Mouse (Mus musculus): ENCODE data around the gene Tnip3. TPM values are rescaled to one million over a fixed set of nuclear protein-coding genes. Genes with fewer than 3 reads are reported as not detected.

Tnip3 gene
- polyA plus RNA-seq, 1 experiment: not detected

GRCm38 (mm10) chr6:65661272-65661671, 136.2 kb downstream of the Tnip3 start:
- Histone ChIP-seq H3K4me3 (ENCODE audit: insufficient read depth, low read depth, low read length) (no peak overlapping the region), H3K4me1 (ENCODE audit: control insufficient read depth, insufficient read depth, low read length) (no peaks in the 10 kb centered on the region), H3K27ac (ENCODE audit: insufficient read depth, low read depth, low read length) (no peak overlapping the region)
- 87% methylated on average over 4 of the region's 4 CpGs for WGBS
- no peak for TF ChIP-seq POLR2A (IDR thresholded peaks at IDR 0.05; ENCODE audit: insufficient read depth, low read depth, low read length)
- TF ChIP-seq CTCF (IDR thresholded peaks at IDR 0.05; ENCODE audit: insufficient read depth, low read depth, low read length): no peak

- Histone ChIP-seq H3K4me3 (ENCODE audit: insufficient read depth, low read depth, low read length) (no peak overlapping the region), H3K4me1 (ENCODE audit: control insufficient read depth, insufficient read depth, low read length) (no peaks in the 10 kb centered on the region), H3K27ac (ENCODE audit: insufficient read depth, low read depth, low read length) (no peak overlapping the region)
- TF ChIP-seq CTCF (IDR thresholded peaks at IDR 0.05; ENCODE audit: insufficient read depth, low read depth, low read length) (no peak), POLR2A (IDR thresholded peaks at IDR 0.05; ENCODE audit: insufficient read depth, low read depth, low read length) (no peak)
- 73% methylated on average over 2 of the region's 2 CpGs for WGBS
These were observed 136.9 kb downstream of the Tnip3 start for GRCm38 (mm10) chr6:65662050-65662449.

- no peak for TF ChIP-seq CTCF (IDR thresholded peaks at IDR 0.05; ENCODE audit: insufficient read depth, low read depth, low read length)
- TF ChIP-seq POLR2A (IDR thresholded peaks at IDR 0.05; ENCODE audit: insufficient read depth, low read depth, low read length): no peak
- Histone ChIP-seq H3K4me3 (ENCODE audit: insufficient read depth, low read depth, low read length) (no peak overlapping the region), H3K27ac (ENCODE audit: insufficient read depth, low read depth, low read length) (no peak overlapping the region), H3K4me1 (ENCODE audit: control insufficient read depth, insufficient read depth, low read length) (no peaks in the 10 kb centered on the region)
- 64% methylated on average over 6 of the region's 6 CpGs for WGBS
These were observed 138.9 kb downstream of the Tnip3 start for GRCm38 (mm10) chr6:65663990-65664389.

GRCm38 (mm10) chr6:65666295-65666694, 141.2 kb downstream of the Tnip3 start:
- TF ChIP-seq POLR2A (IDR thresholded peaks at IDR 0.05; ENCODE audit: insufficient read depth, low read depth, low read length) (no peak), CTCF (IDR thresholded peaks at IDR 0.05; ENCODE audit: insufficient read depth, low read depth, low read length) (no peak)
- WGBS: 76% methylated on average over 3 of the region's 3 CpGs
- Histone ChIP-seq H3K4me3 (ENCODE audit: insufficient read depth, low read depth, low read length) (no peak overlapping the region), H3K27ac (ENCODE audit: insufficient read depth, low read depth, low read length) (no peak overlapping the region), H3K4me1 (ENCODE audit: control insufficient read depth, insufficient read depth, low read length) (peaks cover 3% of the 10 kb centered on the region; the same call in 1 of the 2 replicates)

- no peak overlapping the region for H3K27ac ChIP-seq (ENCODE audit: insufficient read depth, low read depth, low read length)
- TF ChIP-seq CTCF (IDR thresholded peaks at IDR 0.05; ENCODE audit: insufficient read depth, low read depth, low read length) (no peak), POLR2A (IDR thresholded peaks at IDR 0.05; ENCODE audit: insufficient read depth, low read depth, low read length) (no peak)
- 74% methylated on average over 2 of the region's 2 CpGs for WGBS
- H3K4me3 ChIP-seq (ENCODE audit: insufficient read depth, low read depth, low read length): no peak overlapping the region
- peaks cover 18% of the 10 kb centered on the region for H3K4me1 ChIP-seq (ENCODE audit: control insufficient read depth, insufficient read depth, low read length)
These were observed 144.9 kb downstream of the Tnip3 start for GRCm38 (mm10) chr6:65669971-65670370.

- no peak overlapping the region for H3K27ac ChIP-seq (ENCODE audit: insufficient read depth, low read depth, low read length)
- peak overlapping the region; percentile 59 for H3K4me3 ChIP-seq (ENCODE audit: insufficient read depth, low read depth, low read length)
- TF ChIP-seq POLR2A (IDR thresholded peaks at IDR 0.05; ENCODE audit: insufficient read depth, low read depth, low read length) (no peak), CTCF (IDR thresholded peaks at IDR 0.05; ENCODE audit: insufficient read depth, low read depth, low read length) (no peak)
These were observed 145.9 kb downstream of the Tnip3 start for GRCm38 (mm10) chr6:65670981-65671411.

GRCm38 (mm10) chr6:65671451-65671850, 146.3 kb downstream of the Tnip3 start, which contains the start of gene Ndnf:
Gene Ndnf (plus strand): TSS chr6:65671590.
- H3K27ac ChIP-seq (ENCODE audit: insufficient read depth, low read depth, low read length): peak within 1 kb of the TSS; percentile 57; the same call in 1 of the 2 replicates
- no peak for TF ChIP-seq CTCF (IDR thresholded peaks at IDR 0.05; ENCODE audit: insufficient read depth, low read depth, low read length)
- under 1% methylated on average over 36 of the region's 45 CpGs for WGBS
- H3K4me3 ChIP-seq (ENCODE audit: insufficient read depth, low read depth, low read length): peak within 1 kb of the TSS; percentile 59
- peaks cover 18% of the 10 kb centered on the region for H3K4me1 ChIP-seq (ENCODE audit: control insufficient read depth, insufficient read depth, low read length)

More at GRCm38 (mm10) chr6:65670981-65671411, 145.9 kb downstream of the Tnip3 start:
- peaks cover 18% of the 10 kb centered on the region for H3K4me1 ChIP-seq (ENCODE audit: control insufficient read depth, insufficient read depth, low read length)
- WGBS: 20% methylated on average over 21 of the region's 21 CpGs

GRCm38 (mm10) chr6:65672131-65673031, 147.3 kb downstream of the Tnip3 start:
- Histone ChIP-seq H3K4me1 (ENCODE audit: control insufficient read depth, insufficient read depth, low read length) (peaks cover 18% of the 10 kb centered on the region), H3K27ac (ENCODE audit: insufficient read depth, low read depth, low read length) (peak overlapping the region; percentile 57), H3K4me3 (ENCODE audit: insufficient read depth, low read depth, low read length) (peak overlapping the region; percentile 59)
- TF ChIP-seq CTCF (IDR thresholded peaks at IDR 0.05; ENCODE audit: insufficient read depth, low read depth, low read length) (no peak), POLR2A (IDR thresholded peaks at IDR 0.05; ENCODE audit: insufficient read depth, low read depth, low read length) (0 out of 2 replicates have a peak, but pooled peaks have one; percentile 31)
- WGBS: under 1% methylated on average over 57 of the region's 57 CpGs

Other genes with a start within 250 kb of the Tnip3 start
- gene C130060K24Rik, start 144.2 kb upstream of the Tnip3 start, polyA plus RNA-seq (2012; ENCODE audit: insufficient read depth, insufficient read length, low replicate concordance, missing spikeins): not detected in 2 replicates
- gene Ndnf, start 146.3 kb downstream of the Tnip3 start, polyA plus RNA-seq (2012; ENCODE audit: insufficient read depth, insufficient read length, low replicate concordance, missing spikeins): 29.9 TPM in 1 of 2 replicates, not detected in the other

Measured in olfactory bulb, adult 2 months (tissue).